Mouse (Mus musculus) heart, postnatal 25 days (tissue): Measurements from ENCODE around the gene Gm13693. TPM values are rescaled to one million over a fixed set of nuclear protein-coding genes. Genes with fewer than 3 reads are reported as not detected.
"Not testable (repeated sequence)": the region's sequence is repeated elsewhere in the genome, so short reads cannot be mapped to it uniquely, and the experiment has no call there.

ENCODE experiments used
- DNase-seq: peaks from one replicate; pipeline ENCODE4 v3.0.0; 2022; ENCODE audit warnings: low spot score
- intact Hi-C: fragments of 180-260 bp; cut with DNase I; formaldehyde crosslinking; loops from one replicate; pipeline ENCODE4 v1.15.1; 2025
- total RNA-seq, 2 experiments: library from RNA; stranded (reverse); gene quantifications; 2 replicates each; pipeline ENCODE4 v1.2.3; 2021

Gene Gm13693
- under 1 TPM; 0.67 to 0.68 TPM for total RNA-seq

DNA sequence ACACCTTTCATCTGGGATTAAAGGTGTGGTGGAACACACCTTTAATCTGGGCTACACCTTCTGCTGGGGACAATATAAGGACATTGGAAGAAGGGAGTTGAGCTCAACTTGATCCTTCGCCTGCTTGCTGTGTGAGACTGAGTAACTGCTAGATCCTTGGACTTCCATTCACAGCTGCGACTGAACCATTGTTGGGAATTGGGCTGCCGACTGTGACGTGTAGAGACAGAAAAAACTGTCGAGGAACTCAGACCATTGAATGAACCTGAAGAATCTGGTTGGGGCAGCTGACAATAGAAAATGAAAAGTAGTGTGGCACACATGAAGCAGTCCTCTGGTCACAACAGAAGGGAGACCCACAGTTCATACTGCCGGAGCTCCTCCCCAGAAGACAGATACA lies at the start of gene Gm13693:
Gene Gm13693, plus strand, starts transcription at position 301 of the 400 bp plus-strand sequence.
- DNase-seq, intact Hi-C loops: not testable (repeated sequence)

- intact Hi-C loops = no loop called here
Observed at GRCm38 (mm10) chr2:83929478-83930088, 31.7 kb upstream of the Gm13693 start.

DNA sequence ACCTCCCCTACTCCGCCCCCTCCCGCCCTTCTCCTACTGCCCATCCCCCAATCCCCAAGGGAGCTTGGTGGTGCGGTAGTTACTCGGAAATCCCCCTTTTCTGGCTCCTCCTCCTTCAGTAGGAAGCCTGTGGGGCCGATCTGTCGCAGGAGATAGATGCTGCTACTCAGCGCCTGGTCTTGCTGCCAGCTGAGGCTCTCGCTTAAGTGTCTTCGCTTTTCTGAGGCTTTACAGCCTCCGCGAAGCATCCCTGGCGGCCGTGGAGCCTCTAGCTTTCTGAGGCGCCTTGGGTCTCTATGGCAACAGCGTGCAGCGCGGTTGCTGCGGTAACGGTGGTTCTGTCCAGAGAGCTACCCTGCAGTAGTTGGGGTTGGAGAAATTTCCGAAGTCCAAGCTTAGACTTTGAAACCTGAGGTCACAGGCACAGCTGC lies 20.4 kb upstream of the Gm13693 start, which contains the start of gene Zswim2:
Gene Zswim2, minus strand, starts transcription at position 298 of the 431 bp plus-strand sequence.
- DNase-seq = no peak
- intact Hi-C loops = no loop called here

More at GRCm38 (mm10) chr2:83929478-83930088, 31.7 kb upstream of the Gm13693 start:
- DNase-seq = no peak

GRCm38 (mm10) chr2:83941378-83941777 lies 19.9 kb upstream of the Gm13693 start:
- DNase-seq = no peak
- intact Hi-C loops = no loop called here

GRCm38 (mm10) chr2:83941792-83942191 lies 19.5 kb upstream of the Gm13693 start:
- no peak for DNase-seq
- intact Hi-C loops = no loop called here

DNA sequence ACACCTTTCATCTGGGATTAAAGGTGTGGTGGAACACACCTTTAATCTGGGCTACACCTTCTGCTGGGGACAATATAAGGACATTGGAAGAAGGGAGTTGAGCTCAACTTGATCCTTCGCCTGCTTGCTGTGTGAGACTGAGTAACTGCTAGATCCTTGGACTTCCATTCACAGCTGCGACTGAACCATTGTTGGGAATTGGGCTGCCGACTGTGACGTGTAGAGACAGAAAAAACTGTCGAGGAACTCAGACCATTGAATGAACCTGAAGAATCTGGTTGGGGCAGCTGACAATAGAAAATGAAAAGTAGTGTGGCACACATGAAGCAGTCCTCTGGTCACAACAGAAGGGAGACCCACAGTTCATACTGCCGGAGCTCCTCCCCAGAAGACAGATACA lies 5.9 kb upstream of the Gm13693 start, which contains the start of gene Gm13698:
Gene Gm13698, plus strand, starts transcription at position 301 of the 400 bp plus-strand sequence.
- intact Hi-C loops, DNase-seq: not testable (repeated sequence)

DNA sequence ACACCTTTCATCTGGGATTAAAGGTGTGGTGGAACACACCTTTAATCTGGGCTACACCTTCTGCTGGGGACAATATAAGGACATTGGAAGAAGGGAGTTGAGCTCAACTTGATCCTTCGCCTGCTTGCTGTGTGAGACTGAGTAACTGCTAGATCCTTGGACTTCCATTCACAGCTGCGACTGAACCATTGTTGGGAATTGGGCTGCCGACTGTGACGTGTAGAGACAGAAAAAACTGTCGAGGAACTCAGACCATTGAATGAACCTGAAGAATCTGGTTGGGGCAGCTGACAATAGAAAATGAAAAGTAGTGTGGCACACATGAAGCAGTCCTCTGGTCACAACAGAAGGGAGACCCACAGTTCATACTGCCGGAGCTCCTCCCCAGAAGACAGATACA lies 5.7 kb downstream of the Gm13693 start, which contains the start of gene Gm13695:
Gene Gm13695, plus strand, starts transcription at position 301 of the 400 bp plus-strand sequence.
- DNase-seq, intact Hi-C loops: not testable (repeated sequence)

GRCm38 (mm10) chr2:83972823-83973222 lies 11.5 kb downstream of the Gm13693 start, which contains the start of gene Gm13696:
Gene Gm13696 (plus strand): TSS chr2:83973123.
- DNase-seq, intact Hi-C loops: not testable (repeated sequence)

DNA sequence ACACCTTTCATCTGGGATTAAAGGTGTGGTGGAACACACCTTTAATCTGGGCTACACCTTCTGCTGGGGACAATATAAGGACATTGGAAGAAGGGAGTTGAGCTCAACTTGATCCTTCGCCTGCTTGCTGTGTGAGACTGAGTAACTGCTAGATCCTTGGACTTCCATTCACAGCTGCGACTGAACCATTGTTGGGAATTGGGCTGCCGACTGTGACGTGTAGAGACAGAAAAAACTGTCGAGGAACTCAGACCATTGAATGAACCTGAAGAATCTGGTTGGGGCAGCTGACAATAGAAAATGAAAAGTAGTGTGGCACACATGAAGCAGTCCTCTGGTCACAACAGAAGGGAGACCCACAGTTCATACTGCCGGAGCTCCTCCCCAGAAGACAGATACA lies 17.3 kb downstream of the Gm13693 start, which contains the start of gene Gm13694:
Gene Gm13694, plus strand, starts transcription at position 301 of the 400 bp plus-strand sequence.
- DNase-seq, intact Hi-C loops: not testable (repeated sequence)

GRCm38 (mm10) chr2:83984443-83984842 lies 23.1 kb downstream of the Gm13693 start, which contains the start of gene Gm13697:
Gene Gm13697 (plus strand): TSS chr2:83984743.
- intact Hi-C loops, DNase-seq: not testable (repeated sequence)

GRCm38 (mm10) chr2:83990253-83990652 lies 28.9 kb downstream of the Gm13693 start, which contains the start of gene Gm13691:
Gene Gm13691 (plus strand): TSS chr2:83990553.
- DNase-seq, intact Hi-C loops: not testable (repeated sequence)

DNA sequence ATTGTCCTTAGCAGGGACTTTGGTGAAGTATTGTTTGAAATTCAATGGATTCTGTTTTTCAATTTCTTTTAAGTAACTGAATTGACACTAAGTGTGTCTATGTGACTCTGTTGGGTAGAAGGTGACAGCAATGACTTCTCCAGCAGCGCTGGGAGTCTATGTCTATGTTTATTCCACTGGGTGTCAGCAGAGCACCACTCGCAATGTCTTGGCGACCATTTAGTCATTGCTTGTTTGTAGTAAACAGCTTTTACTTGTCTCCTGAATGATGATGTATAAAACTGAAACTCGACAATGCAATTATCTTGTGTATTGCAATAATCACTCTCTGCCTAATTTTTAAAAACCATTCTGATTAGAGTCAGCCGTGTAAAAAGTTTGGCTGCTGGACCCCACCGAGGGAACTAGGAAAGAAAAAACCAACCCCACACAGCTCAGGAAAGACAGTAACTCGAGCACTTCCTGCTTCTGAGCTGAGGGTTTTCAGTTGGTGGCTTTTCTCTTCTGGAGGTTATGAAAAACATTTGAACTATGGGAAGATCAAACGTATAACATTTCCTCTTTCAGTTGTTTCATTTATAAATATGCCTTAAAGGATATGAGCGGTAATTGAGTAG lies 32.4 kb downstream of the Gm13693 start:
- DNase-seq, intact Hi-C loops: not testable (repeated sequence)

DNA sequence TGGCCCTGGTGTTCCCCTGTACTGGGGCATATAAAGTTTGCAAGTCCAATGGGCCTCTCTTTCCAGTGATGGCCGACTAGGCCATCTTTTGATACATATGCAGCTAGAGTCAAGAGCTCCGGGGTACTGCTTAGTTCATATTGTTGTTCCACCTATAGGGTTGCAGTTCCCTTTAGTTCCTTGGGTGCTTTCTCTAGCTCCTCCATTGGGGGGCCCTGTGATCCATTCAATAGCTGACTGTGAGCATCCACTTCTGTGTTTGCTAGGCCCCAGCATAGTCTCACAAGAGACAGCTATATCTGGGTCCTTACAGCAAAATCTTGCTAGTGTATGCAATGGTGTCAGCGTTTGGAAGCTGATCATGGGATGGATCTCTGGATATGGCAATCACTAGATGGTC lies 33.2 kb downstream of the Gm13693 start:
- intact Hi-C loops, DNase-seq: not testable (repeated sequence)

DNA sequence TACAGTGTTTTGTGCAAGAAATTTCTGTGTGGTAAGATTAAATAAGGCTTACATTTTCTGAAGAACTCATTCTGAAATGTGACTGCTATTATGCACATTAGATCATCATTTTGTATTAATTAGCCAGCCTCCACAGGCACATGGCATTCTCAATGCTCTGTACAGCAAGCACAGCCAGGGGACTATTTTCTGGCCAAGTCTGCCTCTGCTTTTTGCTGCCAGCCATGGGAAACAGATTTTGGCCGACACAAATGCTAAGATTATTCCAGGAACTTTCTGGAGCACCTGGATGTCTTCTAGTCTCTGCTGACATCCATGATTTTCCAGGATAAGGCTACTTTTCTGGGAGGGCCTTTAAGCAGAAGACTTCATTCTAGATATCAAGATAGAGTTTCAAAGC lies 47.6 kb downstream of the Gm13693 start:
- no peak for DNase-seq
- intact Hi-C loops = no loop called here

DNA sequence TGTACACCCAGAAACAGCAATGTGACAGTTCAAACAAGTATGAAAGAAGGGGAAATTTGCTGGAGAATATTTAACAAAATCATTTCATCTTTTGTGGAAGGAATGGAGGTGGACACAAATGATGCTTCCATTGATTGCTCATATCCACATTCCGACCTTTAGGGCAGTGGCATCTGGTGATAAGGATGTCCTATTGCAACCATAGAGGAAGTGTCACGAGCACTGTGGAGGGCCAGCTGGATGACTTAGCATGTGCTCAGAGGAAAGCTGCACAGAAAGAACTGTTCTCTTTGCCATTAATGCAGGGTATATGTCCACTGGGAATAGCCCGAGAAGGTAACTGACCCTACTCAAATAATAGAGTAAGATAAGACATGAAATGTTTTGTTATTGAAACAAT lies 48.5 kb downstream of the Gm13693 start:
- no peak for DNase-seq
- intact Hi-C loops = no loop called here

Other genes starting within 250 kb of the Gm13693 start
- gene Itgav, start 237.1 kb upstream of the Gm13693 start, total RNA-seq = 10 to 100 TPM; 36.7 to 38.3 TPM
- gene Fam171b, start 148.9 kb upstream of the Gm13693 start, total RNA-seq = 1 to 10 TPM in 1 of 2 experiments, under 1 TPM in 1; 0.81 to 1.4 TPM
- not detected for gene Zswim2, start 20.3 kb upstream of the Gm13693 start, total RNA-seq
- gene Gm13698, start 5.8 kb upstream of the Gm13693 start, total RNA-seq = under 1 TPM; 0.67 to 0.68 TPM
- under 1 TPM; 0.67 to 0.68 TPM for gene Gm13695, start 5.8 kb downstream of the Gm13693 start, total RNA-seq
- under 1 TPM; 0.67 to 0.68 TPM for gene Gm13696, start 11.6 kb downstream of the Gm13693 start, total RNA-seq
- gene Gm13694, start 17.4 kb downstream of the Gm13693 start, total RNA-seq = under 1 TPM; 0.67 to 0.68 TPM
- gene Gm13697, start 23.2 kb downstream of the Gm13693 start, total RNA-seq = under 1 TPM; 0.67 to 0.68 TPM
- gene Gm13691, start 29.1 kb downstream of the Gm13693 start, total RNA-seq = under 1 TPM; 0.67 to 0.68 TPM